Mouse (Mus musculus) ES-E14 (cell line): ENCODE measurements around the gene Cftr. TPM values are rescaled to one million over a fixed set of nuclear protein-coding genes. Genes with fewer than 3 reads are reported as not detected.

Source experiments
- DNase-seq: peaks from one replicate; pipeline ENCODE4 v3.0.0-alpha.2; 2013; ENCODE audit warnings: low read depth, low spot score
- H3K27ac ChIP-seq: 2 replicates; pipeline ENCODE4 v1.5.1; 2012; ENCODE audit warnings: low read depth, mild to moderate bottlenecking, low read length, moderate library complexity, mixed read lengths; ENCODE audit not compliant: poor library complexity, insufficient read depth, severe bottlenecking
- H3K36me3 ChIP-seq: 2 replicates; pipeline ENCODE4 v1.6.1; 2012; ENCODE audit warnings: mild to moderate bottlenecking, low read length, moderate library complexity, mixed read lengths; ENCODE audit not compliant: control insufficient read depth, poor library complexity, insufficient read depth, severe bottlenecking
- H3K4me1 ChIP-seq, 2 experiments: fragments of 150-350 bp in 1 of 2; sonication (generic) in 1 of 2; 2 replicates each; pipeline ENCODE4 v1.6.1; 2012; ENCODE audit warnings: low read length in 2 of 2, mild to moderate bottlenecking in 1 of 2, mixed read lengths in 1 of 2; ENCODE audit not compliant: control insufficient read depth in 2 of 2, insufficient read depth in 2 of 2, poor library complexity in 1 of 2
- H3K4me3 ChIP-seq, 2 experiments: fragments of 150-350 bp in 1 of 2; sonication (generic) in 1 of 2; 2 replicates each; pipeline ENCODE4 v1.5.1; 2012; ENCODE audit warnings: low read length in 2 of 2, low read depth in 1 of 2, mild to moderate bottlenecking in 1 of 2, mixed read lengths in 1 of 2; ENCODE audit not compliant: insufficient read depth in 1 of 2, poor library complexity in 1 of 2, severe bottlenecking in 1 of 2
- H3K9ac ChIP-seq: 2 replicates; pipeline ENCODE4 v1.6.1; 2012; ENCODE audit warnings: low read depth, mild to moderate bottlenecking, low read length, mixed read lengths; ENCODE audit not compliant: poor library complexity, insufficient read depth, severe bottlenecking
- H3K9me3 ChIP-seq: fragments of 150-350 bp; sonication (generic); 2 replicates; pipeline ENCODE4 v1.6.1; 2012; ENCODE audit warnings: low read depth, mild to moderate bottlenecking, low read length; ENCODE audit not compliant: control insufficient read depth, insufficient read depth
- CHD2 ChIP-seq: IDR thresholded peaks from 2 replicates; pipeline ENCODE4 v1.6.1; 2014; ENCODE audit warnings: mild to moderate bottlenecking, low read depth, low read length, inconsistent platforms
- HCFC1 ChIP-seq: IDR thresholded peaks from 2 replicates; pipeline ENCODE4 v1.6.1; 2012; ENCODE audit warnings: low read length, inconsistent platforms, borderline replicate concordance; ENCODE audit not compliant: insufficient read depth
- MAFK ChIP-seq: IDR thresholded peaks from 2 replicates; pipeline ENCODE4 v1.6.1; 2014; ENCODE audit warnings: mild to moderate bottlenecking, low read depth, low read length, inconsistent platforms; ENCODE audit not compliant: insufficient read depth
- ZC3H11A ChIP-seq: IDR thresholded peaks from 2 replicates; pipeline ENCODE4 v1.6.1; 2012; ENCODE audit warnings: low read depth, mild to moderate bottlenecking, inconsistent platforms, low read length, borderline replicate concordance
- ZNF384 ChIP-seq: IDR thresholded peaks from 2 replicates; pipeline ENCODE4 v1.6.1; 2012; ENCODE audit warnings: low read depth, low read length, inconsistent platforms
- in situ Hi-C, 2 experiments: fragments of 600-800 bp; cut with MboI; formaldehyde crosslinking; loops; one replicate each; pipeline ENCODE4 v1.15.1; 2025; ENCODE audit warnings: low sequenced_read_pairs in 2 of 2, inconsistent platforms in 1 of 2; ENCODE audit not compliant: unreplicated experiment in 2 of 2
- total RNA-seq: library from RNA; depleted of rRNA; stranded (reverse); fragments of 300-350 nt; gene quantifications from 2 replicates; pipeline ENCODE4 v1.2.3, GENCODE M21; 2012

Cftr gene
- total RNA-seq, 1 experiment = 0.27 TPM

DNA sequence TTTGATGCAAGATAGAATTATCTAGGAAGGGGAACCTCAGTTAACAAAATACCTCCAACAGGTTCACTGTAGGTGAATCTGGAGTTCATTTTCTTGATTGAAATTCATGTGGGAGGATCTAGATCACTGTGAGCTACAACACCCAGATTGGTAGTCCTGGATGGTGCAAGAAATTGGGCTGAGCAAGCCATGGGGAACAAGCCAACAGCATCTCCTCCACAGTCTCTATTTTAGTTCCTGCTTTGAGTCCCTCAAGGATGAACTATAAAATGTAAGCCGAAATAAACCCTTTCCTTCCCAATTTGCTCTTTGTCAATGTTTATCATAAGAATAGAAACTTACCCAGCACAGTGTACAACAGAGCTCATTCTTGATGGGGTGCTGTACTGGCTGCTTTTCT, 152.5 kb downstream of the Cftr start:
- no peak for TF ChIP-seq ZNF384
- TF ChIP-seq CHD2 = no peak
- TF ChIP-seq HCFC1 = no peak
- no peak for TF ChIP-seq MAFK
- TF ChIP-seq ZC3H11A = no peak
- H3K4me3 ChIP-seq = no peak overlapping the region
- in situ Hi-C loops = no loop called here
- no peak for DNase-seq
- H3K9me3 ChIP-seq = no peaks in the 10 kb centered on the region
- no peak overlapping the region for H3K9ac ChIP-seq
- H3K36me3 ChIP-seq = no peaks in the 10 kb centered on the region
- no peaks in the 10 kb centered on the region for H3K4me1 ChIP-seq
- no peak overlapping the region for H3K27ac ChIP-seq

DNA sequence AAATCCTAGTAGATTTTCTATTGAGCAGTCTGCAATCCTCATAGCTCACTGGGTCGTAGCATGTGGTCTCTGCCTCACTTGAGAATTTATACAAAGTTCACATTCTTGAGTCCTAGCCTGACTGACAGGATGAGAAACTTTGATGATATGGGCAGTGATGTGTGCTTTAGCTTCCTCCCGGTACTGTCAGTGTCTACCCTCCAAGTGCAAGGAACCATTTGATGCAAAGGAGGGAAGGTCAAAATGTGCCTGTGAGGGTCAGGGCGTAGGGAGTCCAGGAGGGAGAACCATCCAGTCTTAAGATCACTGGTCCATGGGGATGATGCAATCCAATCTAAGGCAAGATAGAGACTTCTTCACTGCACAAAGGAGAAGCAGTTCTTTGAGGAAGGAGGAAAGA, 164.9 kb downstream of the Cftr start:
- Histone ChIP-seq H3K36me3 (no peaks in the 10 kb centered on the region), H3K4me3 (no peak overlapping the region), H3K9me3 (no peaks in the 10 kb centered on the region), H3K27ac (no peak overlapping the region), H3K9ac (no peak overlapping the region), H3K4me1 (no peaks in the 10 kb centered on the region)
- in situ Hi-C loops = no loop called here
- no peak for DNase-seq
- TF ChIP-seq ZNF384 (no peak), CHD2 (no peak)

DNA sequence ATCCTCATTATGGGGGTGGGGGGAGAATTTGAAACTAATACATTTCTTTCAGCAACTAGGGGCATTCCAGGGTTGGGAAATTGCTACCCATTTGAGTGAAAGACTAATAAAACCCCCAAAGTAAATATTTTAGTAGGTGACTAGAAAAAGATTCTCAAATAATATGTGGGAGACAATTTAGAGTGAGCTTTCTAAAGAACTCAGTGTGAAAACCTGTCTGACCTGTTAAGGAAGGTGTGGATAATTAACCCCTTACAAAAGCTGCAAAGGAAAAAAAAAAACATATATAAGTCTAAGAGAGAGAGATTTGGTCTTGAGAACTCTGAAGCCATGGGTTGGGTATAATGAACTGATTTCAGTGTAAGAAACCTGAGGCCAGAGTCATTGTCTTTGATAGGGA, 167.8 kb downstream of the Cftr start:
- no peak for DNase-seq
- Histone ChIP-seq H3K4me3 (no peak overlapping the region), H3K9ac (no peak overlapping the region), H3K4me1 (no peaks in the 10 kb centered on the region), H3K36me3 (no peaks in the 10 kb centered on the region), H3K9me3 (no peaks in the 10 kb centered on the region), H3K27ac (no peak overlapping the region)
- TF ChIP-seq CHD2 (no peak), ZNF384 (no peak), HCFC1 (no peak), ZC3H11A (no peak), MAFK (no peak)
- in situ Hi-C loops = no loop called here

DNA sequence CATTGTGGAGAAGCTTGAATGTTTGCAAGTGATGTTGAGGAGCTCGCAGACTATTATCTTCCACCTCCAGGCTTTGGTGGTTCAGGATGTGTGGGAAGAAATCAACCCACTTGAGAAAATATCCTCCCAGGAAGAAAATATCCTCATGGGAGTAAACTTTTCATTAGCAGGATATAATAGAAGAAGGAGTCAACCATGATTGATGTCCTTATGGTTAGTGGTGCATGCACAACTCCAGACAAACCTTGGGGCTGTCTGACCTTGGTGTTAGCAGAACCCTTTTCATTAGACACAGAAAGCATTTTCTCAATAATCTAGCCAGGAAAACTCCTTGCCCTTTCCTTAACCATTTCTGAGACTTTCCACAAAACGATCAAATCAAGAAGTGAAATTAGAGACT, 173.8 kb downstream of the Cftr start:
- Histone ChIP-seq H3K4me1 (no peaks in the 10 kb centered on the region), H3K4me3 (no peak overlapping the region), H3K9ac (no peak overlapping the region), H3K9me3 (no peaks in the 10 kb centered on the region), H3K27ac (no peak overlapping the region), H3K36me3 (no peaks in the 10 kb centered on the region)
- no peak for TF ChIP-seq CHD2
- TF ChIP-seq ZC3H11A = no peak
- no peak for TF ChIP-seq HCFC1
- TF ChIP-seq MAFK = no peak
- TF ChIP-seq ZNF384 = no peak
- in situ Hi-C loops = no loop called here
- DNase-seq = no peak

DNA sequence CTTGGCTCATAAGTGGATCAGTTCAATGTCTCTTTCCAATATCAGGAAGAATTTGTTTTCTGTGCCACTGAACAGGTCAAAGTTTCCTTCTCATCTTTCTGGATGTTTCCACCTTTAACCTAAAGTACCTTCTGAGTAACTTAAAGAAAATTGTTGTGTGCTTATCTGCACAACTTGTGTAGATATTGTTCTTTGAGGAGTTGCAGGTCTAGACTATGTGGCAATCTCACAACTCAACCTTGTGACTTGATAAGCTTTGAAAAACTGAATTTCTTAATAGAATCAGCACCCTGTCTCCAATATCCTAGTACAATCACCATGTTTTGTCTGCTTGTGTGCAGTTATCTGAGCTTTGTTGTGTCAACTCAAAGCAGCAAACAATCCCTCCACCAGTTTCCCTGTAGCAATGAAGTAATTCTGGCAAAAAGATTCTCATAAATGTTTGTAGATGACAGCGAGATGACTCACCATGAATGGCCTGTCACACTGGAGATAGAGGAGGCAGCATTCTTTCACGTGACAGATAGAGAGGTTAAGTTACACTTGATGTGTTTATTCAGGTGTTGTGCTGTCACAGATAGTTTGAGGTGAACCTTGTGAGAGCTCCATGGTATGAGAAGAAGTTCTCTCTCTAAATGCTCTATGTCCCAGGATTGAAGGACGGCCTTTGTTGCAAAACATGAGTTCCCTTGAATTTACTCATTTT, 178.8 kb downstream of the Cftr start:
- TF ChIP-seq MAFK (no peak), ZNF384 (no peak), ZC3H11A (no peak), CHD2 (no peak), HCFC1 (no peak)
- H3K4me1 ChIP-seq = no peaks in the 10 kb centered on the region

More for the DNA sequence above, 178.8 kb downstream of the Cftr start:
- no peak overlapping the region for H3K9ac ChIP-seq
- no peaks in the 10 kb centered on the region for H3K9me3 ChIP-seq
- no peak overlapping the region for H3K27ac ChIP-seq
- H3K36me3 ChIP-seq = no peaks in the 10 kb centered on the region
- in situ Hi-C loops = no loop called here
- DNase-seq = no peak
- no peak overlapping the region for H3K4me3 ChIP-seq
